ENCODE assay signal across 9 mouse cellular contexts in genomic region chr12:8301011-8301814, GRCm38 (mm10). TPM values are rescaled to one million over a fixed set of nuclear protein-coding genes. Genes with fewer than 3 reads are reported as not detected.
DNase-seq lines count a peak whose midpoint lies in the region; ATAC-seq and TF ChIP-seq lines count a peak whose summit lies in the region.
"Had no signal": no experiment of that assay in that cellular context is flagged by ENCODE, and none has a peak within 500 bp of the region (broad histone marks: within the 10 kb centered on the region; RNA-seq: fewer than 3 reads in every experiment).

No protein-coding gene starts in this region.

- no peak for TF ChIP-seq CTCF in kidney, postnatal 0 days (IDR thresholded peaks at IDR 0.05; ENCODE audit: low read depth)

- H3K4me3 ChIP-seq in kidney, postnatal 0 days (replicated peaks; ENCODE audit: low read depth, low read length), result peak overlapping the region; percentile 45
- peak overlapping the region; percentile 54 for H3K4me3 ChIP-seq in embryonic facial prominence, embryonic 14.5 days (ENCODE audit: low read depth, low read length)
- peak overlapping the region; percentile 49 for H3K4me3 ChIP-seq in intestine, embryonic 16.5 days (ENCODE audit: low read length)
- peak overlapping the region; percentile 34 for H3K4me3 ChIP-seq in neural tube, embryonic 12.5 days
- H3K4me3 ChIP-seq: erythroblast, embryonic 14.5 days had no signal

- peak overlapping the region; percentile 46; the same call in 1 of the 2 replicates for H3K9ac ChIP-seq in kidney, postnatal 0 days (ENCODE audit: low read depth, low read length)
- H3K9ac ChIP-seq in embryonic facial prominence, embryonic 14.5 days (ENCODE audit: low read depth, low read length), result peak overlapping the region; percentile 64
- H3K9ac ChIP-seq in intestine, embryonic 16.5 days (ENCODE audit: low read depth, low read length), result no peak overlapping the region; the same call in none of the 2 replicates
- H3K9ac ChIP-seq in neural tube, embryonic 12.5 days, result peak overlapping the region; percentile 55; the same call in 1 of the 2 replicates

- DNase-seq in kidney, postnatal 0 days (ENCODE audit: low spot score), result no peak
- no peak for DNase-seq in kidney, adult 9 months
- no peak for DNase-seq in embryonic facial prominence, embryonic 14.5 days (ENCODE audit: low spot score)
- no peak for DNase-seq in right cerebral cortex, postnatal 25 days

- no peaks in the 10 kb centered on the region for H3K36me3 ChIP-seq in kidney, postnatal 0 days (ENCODE audit: insufficient read depth, low read length)
- H3K36me3 ChIP-seq in embryonic facial prominence, embryonic 14.5 days (ENCODE audit: control insufficient read depth, insufficient read depth, low read length), result no peaks in the 10 kb centered on the region
- no peaks in the 10 kb centered on the region for H3K36me3 ChIP-seq in intestine, embryonic 16.5 days (ENCODE audit: control insufficient read depth, insufficient read depth, low read length)
- H3K36me3 ChIP-seq in neural tube, embryonic 12.5 days, result no peaks in the 10 kb centered on the region

- H3K27me3 ChIP-seq in kidney, postnatal 0 days (ENCODE audit: insufficient read depth, low read length), result peaks cover 94% of the 10 kb centered on the region
- peaks cover 97% of the 10 kb centered on the region for H3K27me3 ChIP-seq in embryonic facial prominence, embryonic 14.5 days (replicated peaks; ENCODE audit: control insufficient read depth, insufficient read depth, low read length)
- peaks cover 86% of the 10 kb centered on the region for H3K27me3 ChIP-seq in intestine, embryonic 16.5 days (replicated peaks; ENCODE audit: control insufficient read depth, insufficient read depth, low read length)
- peaks cover 90% of the 10 kb centered on the region for H3K27me3 ChIP-seq in neural tube, embryonic 12.5 days (replicated peaks)

- H3K27ac ChIP-seq in kidney, postnatal 0 days, result no peak overlapping the region
- no peak overlapping the region for H3K27ac ChIP-seq in embryonic facial prominence, embryonic 14.5 days (replicated peaks; ENCODE audit: low read depth, low read length)
- H3K27ac ChIP-seq in intestine, embryonic 16.5 days (ENCODE audit: low read length), result no peak overlapping the region
- no peak overlapping the region for H3K27ac ChIP-seq in neural tube, embryonic 12.5 days

- 7% methylated on average over 46 of the region's 46 CpGs for WGBS in kidney, postnatal 0 days
- 7% methylated on average over 25 of the region's 46 CpGs for WGBS in embryonic facial prominence, embryonic 14.5 days
- WGBS in intestine, embryonic 16.5 days, result 8% methylated on average over 46 of the region's 46 CpGs
- 3% methylated on average over 46 of the region's 46 CpGs for WGBS in neural tube, embryonic 12.5 days

- peak overlapping the region; percentile 71 for H3K4me2 ChIP-seq in kidney, postnatal 0 days (ENCODE audit: low read length)
- H3K4me2 ChIP-seq in embryonic facial prominence, embryonic 14.5 days (ENCODE audit: low read depth, low read length), result peak overlapping the region; percentile 78
- peak overlapping the region; percentile 90 for H3K4me2 ChIP-seq in intestine, embryonic 16.5 days (ENCODE audit: low read depth, low read length)
- H3K4me2 ChIP-seq in neural tube, embryonic 12.5 days (replicated peaks), result peak overlapping the region; percentile 80

- H3K4me1 ChIP-seq in kidney, postnatal 0 days (replicated peaks; ENCODE audit: insufficient read depth, low read length), result peaks cover 20% of the 10 kb centered on the region
- peaks cover 11% of the 10 kb centered on the region for H3K4me1 ChIP-seq in embryonic facial prominence, embryonic 14.5 days (ENCODE audit: control insufficient read depth, insufficient read depth, low read length)
- H3K4me1 ChIP-seq in intestine, embryonic 16.5 days (ENCODE audit: control insufficient read depth, insufficient read depth, low read length), result peaks cover 21% of the 10 kb centered on the region
- peaks cover 29% of the 10 kb centered on the region for H3K4me1 ChIP-seq in neural tube, embryonic 12.5 days

- no peak for ATAC-seq in kidney, postnatal 0 days (replicated peaks; ENCODE audit: low FRiP score, low read depth)
- no peak for ATAC-seq in embryonic facial prominence, embryonic 14.5 days (ENCODE audit: low read depth)
- no peak for ATAC-seq in intestine, embryonic 16.5 days
- ATAC-seq in neural tube, embryonic 12.5 days (ENCODE audit: low FRiP score, low read depth), result no peak; the same call in 1 of the 2 replicates
- no peak for ATAC-seq in megakaryocyte-erythroid progenitor cell, adult 5-6 weeks (replicated peaks; ENCODE audit: low FRiP score, low TSS enrichment, poor library complexity, severe bottlenecking)
- ATAC-seq in monocyte, adult 5-6 weeks (replicated peaks; ENCODE audit: insufficient number of reproducible peaks, low FRiP score, low TSS enrichment, poor library complexity, severe bottlenecking), result no peak

- no peaks in the 10 kb centered on the region for H3K9me3 ChIP-seq in kidney, postnatal 0 days (replicated peaks; ENCODE audit: low read length)
- no peaks in the 10 kb centered on the region for H3K9me3 ChIP-seq in embryonic facial prominence, embryonic 14.5 days (ENCODE audit: control insufficient read depth, low read length)
- H3K9me3 ChIP-seq in intestine, embryonic 16.5 days (ENCODE audit: control insufficient read depth, low read length), result no peaks in the 10 kb centered on the region
- H3K9me3 ChIP-seq in neural tube, embryonic 12.5 days, result no peaks in the 10 kb centered on the region

RNA-seq across cellular contexts. Expression of gene Gdf7, which starts 0.5 kb away (rescaled TPM):
- 2.3 and 3.1 TPM in 2 replicates for polyA plus RNA-seq in kidney, postnatal 0 days (2015; fragmentation: Nextera tagmentation; extraction: Ambion mirVana)
- 0.24 and 0.54 TPM in 2 replicates for polyA plus RNA-seq in embryonic facial prominence, embryonic 14.5 days (2014; fragmentation: Nextera tagmentation; extraction: Ambion mirVana)
- polyA plus RNA-seq in intestine, embryonic 16.5 days (2015; fragmentation: Nextera tagmentation; extraction: Ambion mirVana), result not detected in 2 replicates
- 0.39 and 0.42 TPM in 2 replicates for polyA plus RNA-seq in neural tube, embryonic 12.5 days (2016; fragmentation: Nextera tagmentation; extraction: Ambion mirVana)
- not detected in 2 replicates for total RNA-seq in megakaryocyte-erythroid progenitor cell, adult 5-6 weeks (2014; fragmentation: Nextera tagmentation)
- total RNA-seq in megakaryocyte-erythroid progenitor cell, adult 5-6 weeks (2017), result not detected in 2 replicates
- not detected in 3 replicates for total RNA-seq in monocyte, adult 5-6 weeks (2017)
- polyA plus RNA-seq: erythroblast, embryonic 14.5 days had no signal

RNA-seq across cellular contexts. Expression of gene Hs1bp3, which starts 12.0 kb away (rescaled TPM):
- 10.2 and 12.2 TPM in 2 replicates for polyA plus RNA-seq in kidney, postnatal 0 days (2015; fragmentation: Nextera tagmentation; extraction: Ambion mirVana)
- polyA plus RNA-seq in embryonic facial prominence, embryonic 14.5 days (2014; fragmentation: Nextera tagmentation; extraction: Ambion mirVana), result 10.4 and 12.4 TPM in 2 replicates
- 30.3 and 32.5 TPM in 2 replicates for polyA plus RNA-seq in intestine, embryonic 16.5 days (2015; fragmentation: Nextera tagmentation; extraction: Ambion mirVana)
- polyA plus RNA-seq in neural tube, embryonic 12.5 days (2016; fragmentation: Nextera tagmentation; extraction: Ambion mirVana), result 10.9 and 11.6 TPM in 2 replicates
- 3.0 and 3.8 TPM in 2 replicates for total RNA-seq in megakaryocyte-erythroid progenitor cell, adult 5-6 weeks (2014; fragmentation: Nextera tagmentation)
- 2.3 and 2.9 TPM in 2 replicates for total RNA-seq in megakaryocyte-erythroid progenitor cell, adult 5-6 weeks (2017)
- total RNA-seq in monocyte, adult 5-6 weeks (2017), result 1.7 to 6.6 TPM (median 4.0 TPM) in 3 replicates
